Mouse (Mus musculus) liver, adult 2 months (tissue): ENCODE results near the gene Proser2. TPM values are rescaled to one million over a fixed set of nuclear protein-coding genes. Genes with fewer than 3 reads are reported as not detected.
A peak's percentile ranks its signal among the peaks of the same experiment; 100 is the strongest.

Experiments
- DNase-seq: peaks from one replicate; pipeline ENCODE4 v3.0.0-alpha.2; 2011; ENCODE audit warnings: low read depth, low spot score; ENCODE audit errors: extremely low read depth
- H3K27ac ChIP-seq: fragments of 200-500 bp; replicated peaks from 2 replicates; pipeline ENCODE4 v1.5.1; 2012; ENCODE audit warnings: low read depth, mild to moderate bottlenecking, control low read depth, inconsistent platforms, low read length; ENCODE audit not compliant: insufficient read depth
- H3K27me3 ChIP-seq: fragments of 200-500 bp; 2 replicates; pipeline ENCODE4 v1.6.1; 2012; ENCODE audit warnings: mild to moderate bottlenecking, moderate library complexity, low read length, inconsistent platforms; ENCODE audit not compliant: control insufficient read depth, insufficient read depth
- H3K36me3 ChIP-seq: fragments of 200-500 bp; 2 replicates; pipeline ENCODE4 v1.6.1; 2012; ENCODE audit warnings: low read length, inconsistent platforms; ENCODE audit not compliant: control insufficient read depth, insufficient read depth
- H3K4me1 ChIP-seq: fragments of 200-500 bp; 2 replicates; pipeline ENCODE4 v1.6.1; 2011; ENCODE audit warnings: low read length; ENCODE audit not compliant: control insufficient read depth, insufficient read depth
- H3K4me3 ChIP-seq: fragments of 200-500 bp; 2 replicates; pipeline ENCODE4 v1.5.1; 2011; ENCODE audit warnings: low read depth, mild to moderate bottlenecking, control low read depth, low read length, moderate library complexity; ENCODE audit not compliant: insufficient read depth
- H3K79me2 ChIP-seq: fragments of 200-500 bp; 2 replicates; pipeline ENCODE4 v1.6.1; 2012; ENCODE audit warnings: inconsistent platforms, mild to moderate bottlenecking, low read length, moderate library complexity; ENCODE audit not compliant: control insufficient read depth, insufficient read depth
- H3K9ac ChIP-seq: fragments of 200-500 bp; 2 replicates; pipeline ENCODE4 v1.6.1; 2012; ENCODE audit warnings: low read depth, mild to moderate bottlenecking, control low read depth, inconsistent platforms, low read length
- CTCF ChIP-seq: fragments of 200-500 bp; IDR thresholded peaks from 2 replicates; pipeline ENCODE4 v1.5.1; 2011; ENCODE audit warnings: low read depth, low read length, control low read depth
- POLR2A ChIP-seq: fragments of 200-500 bp; IDR thresholded peaks from 2 replicates; pipeline ENCODE4 v1.6.1; 2011; ENCODE audit warnings: low read length, control low read depth; ENCODE audit not compliant: insufficient read depth; ENCODE audit errors: extremely low read depth
- WGBS: fragments of 180-500 bp; shearing (Covaris S2); methylation state at CpG from one replicate; pipeline ENCODE4 v1.1.7; 2018; 5-methylcytosine and 5-hydroxymethylcytosine counted together
- polyA plus RNA-seq: library from polyadenylated mRNA; depleted of rRNA; stranded (reverse); fragments of >200 nt; gene quantifications from 2 replicates; pipeline ENCODE4 v1.2.3, GENCODE M21; 2012
- total RNA-seq: library from RNA; depleted of rRNA; stranded (reverse); fragments of >200 nt; gene quantifications from 2 replicates; pipeline ENCODE4 v1.2.3, GENCODE M21; 2014

Gene Proser2
- total and polyA plus RNA-seq, 2 experiments, result 8.9 to 20.0 TPM

DNA sequence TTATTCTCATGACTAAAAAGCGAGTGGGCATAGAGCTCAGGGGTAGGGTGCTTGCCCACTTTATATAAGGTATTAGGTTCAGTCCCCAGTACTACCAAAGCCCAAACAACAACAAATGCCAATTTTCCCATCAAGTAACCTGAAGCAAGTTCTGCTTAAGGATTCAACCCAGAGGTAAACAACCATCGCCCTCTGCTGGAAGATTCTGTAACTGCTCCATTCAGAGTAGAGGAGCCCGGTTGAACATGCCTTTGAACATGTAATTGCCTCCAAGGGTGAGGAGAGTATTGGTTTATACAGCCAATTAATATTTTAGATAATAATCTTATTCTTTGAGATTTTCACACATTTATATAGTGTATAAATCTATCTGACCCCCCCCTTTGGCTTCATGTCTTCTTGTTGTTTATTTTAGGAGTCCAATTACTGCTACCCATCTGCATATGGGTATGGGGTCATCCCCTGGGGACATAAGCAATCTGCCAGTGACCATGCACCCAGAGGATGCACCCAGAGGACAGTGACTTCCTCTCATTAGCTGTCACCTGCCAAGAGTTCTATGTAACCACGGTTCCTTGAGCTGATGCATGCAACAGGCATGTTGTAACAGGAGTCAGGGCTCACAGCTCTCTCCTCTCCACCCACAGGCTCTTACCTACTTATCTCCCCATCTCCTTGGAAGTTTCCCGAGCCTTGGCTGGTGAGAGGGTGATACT lies 38.0 kb upstream of the Proser2 start:
- no peaks in the 10 kb centered on the region for H3K4me1 ChIP-seq
- no peaks in the 10 kb centered on the region for H3K27me3 ChIP-seq
- H3K9ac ChIP-seq, result no peak overlapping the region
- TF ChIP-seq POLR2A (no peak), CTCF (peak; percentile 50)
- H3K79me2 ChIP-seq, result no peaks in the 10 kb centered on the region
- no peak overlapping the region for H3K27ac ChIP-seq
- 20% methylated on average over 5 of the region's 5 CpGs for WGBS
- peak; percentile 73 for DNase-seq
- H3K4me3 ChIP-seq, result no peak overlapping the region
- H3K36me3 ChIP-seq, result no peaks in the 10 kb centered on the region

DNA sequence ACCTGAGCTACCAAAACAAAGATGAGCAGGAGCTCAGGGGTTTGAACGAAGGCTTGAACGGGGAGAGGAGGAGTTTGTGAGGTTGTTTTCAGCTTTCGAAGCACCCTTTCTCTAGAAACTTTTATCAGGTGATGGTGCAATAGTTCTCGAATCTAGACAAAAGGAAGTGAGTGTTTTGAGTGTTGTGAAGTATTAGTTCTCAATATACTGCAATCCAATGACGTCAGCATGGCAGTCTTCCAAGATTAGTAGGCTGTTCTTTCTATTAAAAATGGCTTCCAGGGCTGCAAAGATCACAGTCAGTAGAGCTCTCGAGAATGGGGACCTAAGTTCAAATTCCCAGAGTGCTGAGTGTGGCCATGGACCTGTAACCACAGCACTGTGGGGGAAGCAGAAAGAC lies 35.8 kb upstream of the Proser2 start:
- no peak for TF ChIP-seq POLR2A
- no peak for TF ChIP-seq CTCF
- H3K27ac ChIP-seq, result no peak overlapping the region
- H3K36me3 ChIP-seq, result no peaks in the 10 kb centered on the region
- H3K4me1 ChIP-seq, result no peaks in the 10 kb centered on the region
- H3K27me3 ChIP-seq, result no peaks in the 10 kb centered on the region
- no peak overlapping the region for H3K9ac ChIP-seq
- no peaks in the 10 kb centered on the region for H3K79me2 ChIP-seq
- DNase-seq, result peak; percentile 20
- 43% methylated on average over 6 of the region's 6 CpGs for WGBS
- no peak overlapping the region for H3K4me3 ChIP-seq

DNA sequence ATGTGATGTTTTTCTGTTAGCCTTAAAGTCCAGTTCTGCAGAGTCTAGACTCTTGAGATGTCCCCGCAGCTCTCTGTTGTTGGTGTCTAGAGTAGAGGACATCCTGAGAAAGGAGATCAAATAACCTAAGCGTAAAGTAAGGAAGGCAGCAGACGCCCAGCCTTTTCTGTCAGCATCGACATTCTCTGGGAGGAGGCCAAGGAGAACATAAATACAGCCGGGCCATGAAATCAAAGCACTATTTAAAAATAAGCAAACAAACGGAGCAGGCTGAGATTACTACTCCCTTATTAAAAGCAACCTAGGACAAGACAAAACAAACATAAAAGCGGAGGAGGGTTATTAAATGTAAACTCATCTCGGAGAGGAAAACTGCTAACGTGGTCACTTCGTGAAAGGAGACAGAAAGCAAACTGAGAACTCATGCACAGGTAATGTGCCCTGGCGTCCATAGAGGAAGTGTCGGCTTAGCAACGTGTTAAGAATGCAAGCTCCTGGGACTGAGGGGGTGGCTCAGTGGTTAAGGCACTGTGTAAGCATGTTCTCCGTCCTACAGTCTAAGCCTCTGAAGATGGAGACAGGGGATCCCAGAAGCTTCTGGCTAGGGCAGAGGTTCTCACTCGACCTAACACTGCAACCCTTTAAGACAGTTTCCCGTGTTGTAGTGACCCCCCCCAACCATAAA lies 34.7 kb upstream of the Proser2 start:
- Histone ChIP-seq H3K79me2 (no peaks in the 10 kb centered on the region), H3K27me3 (no peaks in the 10 kb centered on the region), H3K27ac (no peak overlapping the region), H3K4me1 (no peaks in the 10 kb centered on the region), H3K9ac (no peak overlapping the region), H3K4me3 (no peak overlapping the region), H3K36me3 (no peaks in the 10 kb centered on the region)
- WGBS, result 72% methylated on average over 16 of the region's 16 CpGs
- DNase-seq, result no peak
- TF ChIP-seq POLR2A (no peak), CTCF (no peak)

DNA sequence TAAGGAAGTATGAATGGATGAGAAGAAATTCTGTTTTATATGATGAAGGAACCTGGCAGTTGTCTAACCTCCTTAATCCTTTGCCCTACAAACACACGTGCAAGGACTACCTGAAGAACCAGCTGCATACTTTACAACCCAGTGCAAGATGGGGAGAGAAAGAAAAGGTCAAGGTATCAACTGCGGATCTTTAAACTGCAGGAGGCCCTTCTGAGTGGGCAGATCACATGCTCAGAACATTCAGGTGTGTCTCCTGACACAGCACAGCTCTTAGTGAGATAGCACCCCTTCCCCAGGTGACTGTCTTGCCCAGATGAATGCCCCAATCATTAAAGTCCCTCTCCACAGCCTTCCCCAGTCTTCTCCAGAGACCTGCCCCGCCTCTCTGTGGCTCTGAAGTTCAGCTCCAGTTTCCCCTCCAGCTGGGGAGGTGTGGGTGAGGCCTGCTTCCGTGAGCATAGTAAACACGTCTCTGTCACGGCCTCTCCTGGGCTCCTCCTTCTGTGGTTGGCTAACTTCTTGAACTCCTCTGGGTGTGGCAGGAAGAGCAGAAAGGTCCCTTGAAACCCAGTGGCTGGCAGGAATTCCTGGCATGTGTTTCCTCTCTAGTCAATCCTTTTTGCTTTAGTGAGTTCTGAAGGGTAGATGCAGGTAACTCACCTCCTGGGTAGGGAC lies 32.5 kb upstream of the Proser2 start:
- Histone ChIP-seq H3K79me2 (no peaks in the 10 kb centered on the region), H3K9ac (no peak overlapping the region), H3K27me3 (no peaks in the 10 kb centered on the region), H3K27ac (no peak overlapping the region), H3K4me1 (no peaks in the 10 kb centered on the region), H3K4me3 (no peak overlapping the region), H3K36me3 (no peaks in the 10 kb centered on the region)
- WGBS, result 68% methylated on average over 6 of the region's 6 CpGs
- DNase-seq, result no peak
- no peak for TF ChIP-seq CTCF
- no peak for TF ChIP-seq POLR2A

DNA sequence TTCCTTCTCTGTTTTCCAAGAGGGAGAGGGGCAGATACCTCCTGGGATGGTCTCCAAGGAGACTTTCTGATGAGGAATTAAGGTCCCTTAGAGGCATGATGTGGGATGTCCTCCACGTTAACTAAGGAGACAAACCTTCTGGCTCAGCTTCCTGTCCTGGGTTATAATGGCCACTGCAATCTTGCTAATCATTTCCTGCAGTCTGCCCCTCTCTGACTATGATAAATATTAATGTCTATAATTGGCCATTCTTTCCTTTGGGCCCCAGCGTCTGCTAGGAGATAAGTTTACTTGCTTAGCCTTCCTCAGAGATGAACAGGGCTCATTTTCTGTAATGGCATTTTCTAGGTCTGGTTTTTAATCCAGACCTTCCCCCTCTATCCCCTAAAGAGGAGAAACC lies 29.7 kb upstream of the Proser2 start:
- DNase-seq, result no peak
- 76% methylated on average over 2 of the region's 2 CpGs for WGBS
- no peak overlapping the region for H3K27ac ChIP-seq
- no peaks in the 10 kb centered on the region for H3K36me3 ChIP-seq
- no peak overlapping the region for H3K4me3 ChIP-seq
- no peaks in the 10 kb centered on the region for H3K27me3 ChIP-seq
- H3K9ac ChIP-seq, result no peak overlapping the region
- H3K79me2 ChIP-seq, result no peaks in the 10 kb centered on the region
- no peaks in the 10 kb centered on the region for H3K4me1 ChIP-seq
- TF ChIP-seq CTCF, result no peak
- no peak for TF ChIP-seq POLR2A
